Mouse (Mus musculus) intestine, embryonic 14.5 days (tissue): ENCODE data around the gene Pde1c. TPM values are rescaled to one million over a fixed set of nuclear protein-coding genes. Genes with fewer than 3 reads are reported as not detected.

Experiments used
- ATAC-seq: fragments of 200-750 bp; cut with Nextera tagmentation; replicated peaks from 2 replicates; pipeline ENCODE4 v1.8.0; 2017; ENCODE audit warnings: low read depth, moderate number of reproducible peaks, moderate TSS enrichment, moderate library complexity; ENCODE audit not compliant: low FRiP score, low TSS enrichment
- DNase-seq: peaks from one replicate; pipeline ENCODE4 v3.0.0-alpha.2; 2018; ENCODE audit warnings: low spot score
- H3K27ac ChIP-seq: fragments of 300-500 bp; sonication (generic); 2 replicates; pipeline ENCODE4 v1.5.1; 2014; ENCODE audit warnings: low read depth, mild to moderate bottlenecking, control low read depth
- H3K27me3 ChIP-seq: fragments of 300-500 bp; sonication (generic); replicated peaks from 2 replicates; pipeline ENCODE4 v1.6.1; 2014; ENCODE audit warnings: low read length, control low read depth; ENCODE audit not compliant: control insufficient read depth, insufficient read depth
- H3K36me3 ChIP-seq: fragments of 300-500 bp; sonication (generic); 2 replicates; pipeline ENCODE4 v1.6.1; 2014; ENCODE audit warnings: low read length, control low read depth; ENCODE audit not compliant: control insufficient read depth, insufficient read depth
- H3K4me1 ChIP-seq: fragments of 300-500 bp; sonication (generic); replicated peaks from 2 replicates; pipeline ENCODE4 v1.6.1; 2014; ENCODE audit warnings: low read length, control low read depth, mixed read lengths; ENCODE audit not compliant: control insufficient read depth, insufficient read depth
- H3K4me2 ChIP-seq: fragments of 300-500 bp; sonication (generic); 2 replicates; pipeline ENCODE4 v1.6.1; 2014; ENCODE audit warnings: low read length
- H3K4me3 ChIP-seq: fragments of 300-500 bp; sonication (generic); 2 replicates; pipeline ENCODE4 v1.5.1; 2014; ENCODE audit warnings: low read depth, low read length, control low read depth, mixed read lengths
- H3K9ac ChIP-seq: fragments of 300-500 bp; sonication (generic); 2 replicates; pipeline ENCODE4 v1.6.1; 2014; ENCODE audit warnings: mild to moderate bottlenecking, low read length
- H3K9me3 ChIP-seq: fragments of 300-500 bp; sonication (generic); 2 replicates; pipeline ENCODE4 v1.6.1; 2016; ENCODE audit warnings: low read length, control low read depth; ENCODE audit not compliant: control insufficient read depth
- WGBS: fragments of 180-500 bp; shearing (Covaris S2); extraction: QIAGEN DNeasy Blood & Tissue Kit; methylation state at CpG from one replicate; pipeline ENCODE4 v1.1.7; 2014; 5-methylcytosine and 5-hydroxymethylcytosine counted together
- polyA plus RNA-seq: library from polyadenylated mRNA; unstranded; fragments of >200 nt; fragmentation: Nextera tagmentation; extraction: Ambion mirVana; gene quantifications from 2 replicates; pipeline ENCODE4 v1.2.1, GENCODE M21; 2014

Pde1c gene
- polyA plus RNA-seq, 1 experiment from 2014 or later, result 2.2 TPM

DNA sequence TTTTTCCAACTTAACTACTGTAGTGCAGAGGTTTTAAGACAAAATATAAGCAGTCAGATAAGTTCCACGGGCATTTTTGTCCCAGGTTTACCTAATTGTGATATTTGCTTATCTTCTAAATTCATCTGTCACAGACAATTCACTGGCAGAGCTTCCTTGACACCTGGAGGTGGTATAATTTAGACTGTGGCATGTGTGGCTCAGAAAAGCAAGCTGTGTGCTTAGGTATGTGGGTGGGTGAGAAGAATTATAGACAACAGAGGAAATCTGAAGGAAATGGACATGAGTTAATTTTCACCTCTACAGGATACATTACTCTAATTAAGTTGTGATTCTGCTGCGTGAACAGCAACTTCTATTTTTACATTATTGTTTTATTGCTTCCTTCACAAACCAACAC lies 400.2 kb downstream of the Pde1c start:
- H3K9ac ChIP-seq, result no peak overlapping the region
- no peak overlapping the region for H3K27ac ChIP-seq
- no peaks in the 10 kb centered on the region for H3K36me3 ChIP-seq
- no peaks in the 10 kb centered on the region for H3K27me3 ChIP-seq
- 82% methylated on average over 2 of the region's 2 CpGs for WGBS
- H3K4me3 ChIP-seq, result no peak overlapping the region
- no peaks in the 10 kb centered on the region for H3K4me1 ChIP-seq
- ATAC-seq (no peak), DNase-seq (no peak)
- H3K4me2 ChIP-seq, result no peak overlapping the region
- H3K9me3 ChIP-seq, result no peaks in the 10 kb centered on the region

- 71% methylated on average over 1 of the region's 1 CpGs for WGBS
- H3K27me3 ChIP-seq, result no peaks in the 10 kb centered on the region
These were observed 410.7 kb downstream of the Pde1c start for GRCm38 (mm10) chr6:56158217-56158616.

GRCm38 (mm10) chr6:56156836-56157235 lies 412.1 kb downstream of the Pde1c start:
- WGBS, result 88% methylated on average over 3 of the region's 3 CpGs
- H3K27ac ChIP-seq, result no peak overlapping the region
- H3K27me3 ChIP-seq, result no peaks in the 10 kb centered on the region
- H3K4me1 ChIP-seq, result no peaks in the 10 kb centered on the region
- H3K9me3 ChIP-seq, result no peaks in the 10 kb centered on the region
- ATAC-seq, result no peak
- no peak overlapping the region for H3K4me3 ChIP-seq
- H3K36me3 ChIP-seq, result no peaks in the 10 kb centered on the region
- no peak overlapping the region for H3K4me2 ChIP-seq
- no peak overlapping the region for H3K9ac ChIP-seq
- DNase-seq, result no peak

More at GRCm38 (mm10) chr6:56158217-56158616, 410.7 kb downstream of the Pde1c start:
- Histone ChIP-seq H3K4me1 (no peaks in the 10 kb centered on the region), H3K4me2 (no peak overlapping the region), H3K36me3 (no peaks in the 10 kb centered on the region), H3K4me3 (no peak overlapping the region), H3K9me3 (no peaks in the 10 kb centered on the region), H3K9ac (no peak overlapping the region), H3K27ac (no peak overlapping the region)
- ATAC-seq, result no peak
- DNase-seq, result no peak

GRCm38 (mm10) chr6:56130493-56131159 lies 438.3 kb downstream of the Pde1c start:
- Histone ChIP-seq H3K27me3 (no peaks in the 10 kb centered on the region), H3K4me2 (no peak overlapping the region), H3K36me3 (no peaks in the 10 kb centered on the region), H3K4me3 (no peak overlapping the region), H3K9me3 (no peaks in the 10 kb centered on the region), H3K9ac (no peak overlapping the region), H3K4me1 (no peaks in the 10 kb centered on the region), H3K27ac (no peak overlapping the region)
- DNase-seq (no peak), ATAC-seq (no peak)
- 51% methylated on average over 3 of the region's 3 CpGs for WGBS

DNA sequence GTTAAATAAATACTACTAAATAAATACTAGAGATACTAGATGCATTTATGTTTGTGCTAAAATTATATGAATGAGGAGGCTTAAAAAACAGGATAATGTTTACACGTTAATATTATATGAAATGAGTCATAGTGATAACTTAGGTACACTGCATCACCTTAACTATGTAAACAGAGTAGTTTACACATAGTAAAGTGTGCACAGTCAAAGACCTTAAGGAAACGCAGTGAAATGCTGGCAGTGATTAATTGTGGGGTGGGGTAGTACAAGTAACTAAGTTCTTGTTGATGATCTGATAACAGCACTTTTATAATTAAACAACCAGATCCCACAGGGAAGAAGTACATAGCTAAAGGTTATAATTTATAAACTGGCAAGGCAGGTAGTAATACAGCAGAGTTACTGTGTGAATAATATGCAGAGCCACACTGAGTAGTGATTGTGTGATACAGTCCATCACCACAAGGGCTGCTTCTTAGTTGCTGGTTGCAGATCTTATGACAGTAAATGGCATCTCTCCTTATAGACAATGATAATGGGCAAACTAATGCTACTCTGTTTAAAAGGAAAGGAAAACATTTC lies 469.3 kb downstream of the Pde1c start:
- WGBS, result 66% methylated on average over 2 of the region's 2 CpGs
- DNase-seq (no peak), ATAC-seq (no peak)
- no peaks in the 10 kb centered on the region for H3K36me3 ChIP-seq
- H3K9me3 ChIP-seq, result peaks cover 5% of the 10 kb centered on the region; the same call in 1 of the 2 replicates
- H3K4me3 ChIP-seq, result no peak overlapping the region
- no peak overlapping the region for H3K27ac ChIP-seq
- H3K4me2 ChIP-seq, result no peak overlapping the region
- H3K4me1 ChIP-seq, result no peaks in the 10 kb centered on the region
- H3K9ac ChIP-seq, result no peak overlapping the region
- H3K27me3 ChIP-seq, result no peaks in the 10 kb centered on the region

- no peak overlapping the region for H3K27ac ChIP-seq
- WGBS, result 71% methylated on average over 5 of the region's 5 CpGs
- no peak overlapping the region for H3K4me2 ChIP-seq
- H3K4me1 ChIP-seq, result no peaks in the 10 kb centered on the region
- no peaks in the 10 kb centered on the region for H3K27me3 ChIP-seq
- no peak overlapping the region for H3K4me3 ChIP-seq
- peaks cover 5% of the 10 kb centered on the region; the same call in 1 of the 2 replicates for H3K9me3 ChIP-seq
- DNase-seq, result no peak
- H3K9ac ChIP-seq, result no peak overlapping the region
- ATAC-seq, result no peak
- no peaks in the 10 kb centered on the region for H3K36me3 ChIP-seq
These were observed 470.5 kb downstream of the Pde1c start for GRCm38 (mm10) chr6:56098427-56098826.

DNA sequence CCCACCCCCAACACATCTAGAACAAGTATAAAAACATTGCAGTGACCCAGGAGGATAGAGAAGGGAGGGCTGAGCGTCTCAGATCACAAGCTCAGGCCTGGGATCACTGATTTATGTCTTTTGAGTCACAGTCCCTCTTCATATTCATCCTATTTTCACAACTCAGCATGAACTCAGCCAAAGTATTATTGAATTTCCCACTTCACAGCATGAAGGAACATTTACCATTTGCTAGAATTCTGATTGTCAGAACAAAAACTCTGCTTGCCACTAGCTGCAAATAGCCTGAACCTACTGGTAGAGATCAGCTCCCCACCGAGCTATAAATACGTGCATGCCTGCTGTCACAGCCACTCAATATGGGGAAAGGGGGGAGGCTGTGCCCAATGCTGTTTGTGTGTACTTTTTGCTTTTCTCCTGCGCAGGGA lies 492.5 kb downstream of the Pde1c start:
- Histone ChIP-seq H3K4me3 (no peak overlapping the region), H3K27ac (no peak overlapping the region), H3K9me3 (no peaks in the 10 kb centered on the region), H3K4me2 (no peak overlapping the region), H3K27me3 (no peaks in the 10 kb centered on the region), H3K4me1 (no peaks in the 10 kb centered on the region), H3K36me3 (no peaks in the 10 kb centered on the region), H3K9ac (no peak overlapping the region)
- 65% methylated on average over 4 of the region's 4 CpGs for WGBS
- DNase-seq (no peak), ATAC-seq (no peak)

DNA sequence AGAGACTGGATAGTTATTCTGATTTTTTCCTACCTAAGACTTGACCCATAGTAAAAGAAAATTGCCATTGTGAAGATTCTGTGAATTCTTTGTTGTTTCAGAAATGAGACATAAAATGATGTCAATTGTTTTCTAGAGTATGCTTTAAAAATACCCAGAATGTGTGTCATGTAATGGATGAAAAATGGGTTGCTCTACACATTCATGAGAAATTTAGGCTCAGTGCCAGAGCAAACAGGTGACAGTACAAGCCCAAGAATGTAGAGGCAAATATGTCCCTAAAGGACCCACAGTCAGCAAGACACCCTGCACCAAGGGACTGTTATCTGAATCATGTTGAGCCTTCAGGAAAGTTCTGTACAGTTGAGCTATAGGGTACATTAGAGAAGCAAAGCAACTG lies 500.4 kb downstream of the Pde1c start:
- DNase-seq, result no peak
- H3K9me3 ChIP-seq, result no peaks in the 10 kb centered on the region
- no peak overlapping the region for H3K4me3 ChIP-seq
- no peak overlapping the region for H3K27ac ChIP-seq
- no peaks in the 10 kb centered on the region for H3K4me1 ChIP-seq
- no peaks in the 10 kb centered on the region for H3K36me3 ChIP-seq
- no peak for ATAC-seq
- H3K9ac ChIP-seq, result no peak overlapping the region
- no peak overlapping the region for H3K4me2 ChIP-seq
- no peaks in the 10 kb centered on the region for H3K27me3 ChIP-seq
